Mouse (Mus musculus) bone marrow macrophage, adult 2 months (primary cell): Measurements from ENCODE around the gene Fkbp2. TPM values are rescaled to one million over a fixed set of nuclear protein-coding genes. Genes with fewer than 3 reads are reported as not detected.

Experiments
- H3K27ac ChIP-seq: 2 replicates; pipeline ENCODE4 v1.5.1; 2012; ENCODE audit warnings: low read depth, low read length; ENCODE audit not compliant: insufficient read depth
- H3K4me1 ChIP-seq: 2 replicates; pipeline ENCODE4 v1.6.1; 2012; ENCODE audit warnings: low read length; ENCODE audit not compliant: control insufficient read depth, insufficient read depth
- H3K4me3 ChIP-seq: 2 replicates; pipeline ENCODE4 v1.5.1; 2012; ENCODE audit warnings: mild to moderate bottlenecking, low read length, moderate library complexity; ENCODE audit not compliant: insufficient read depth
- CTCF ChIP-seq: IDR thresholded peaks from 2 replicates; pipeline ENCODE4 v1.5.1; 2012; ENCODE audit warnings: low read depth, mild to moderate bottlenecking, low read length, moderate library complexity
- POLR2A ChIP-seq: IDR thresholded peaks from 2 replicates; pipeline ENCODE4 v1.6.1; 2012; ENCODE audit warnings: mild to moderate bottlenecking, low read depth, low read length, borderline replicate concordance
- polyA plus RNA-seq: library from polyadenylated mRNA; stranded (reverse); fragments of >200 nt; gene quantifications from 2 replicates; pipeline ENCODE4 v1.2.4, GENCODE M21; 2012; ENCODE audit not compliant: missing spikeins, insufficient read depth, insufficient read length

Fkbp2 gene
- 118 and 126 TPM in 2 replicates for polyA plus RNA-seq

DNA sequence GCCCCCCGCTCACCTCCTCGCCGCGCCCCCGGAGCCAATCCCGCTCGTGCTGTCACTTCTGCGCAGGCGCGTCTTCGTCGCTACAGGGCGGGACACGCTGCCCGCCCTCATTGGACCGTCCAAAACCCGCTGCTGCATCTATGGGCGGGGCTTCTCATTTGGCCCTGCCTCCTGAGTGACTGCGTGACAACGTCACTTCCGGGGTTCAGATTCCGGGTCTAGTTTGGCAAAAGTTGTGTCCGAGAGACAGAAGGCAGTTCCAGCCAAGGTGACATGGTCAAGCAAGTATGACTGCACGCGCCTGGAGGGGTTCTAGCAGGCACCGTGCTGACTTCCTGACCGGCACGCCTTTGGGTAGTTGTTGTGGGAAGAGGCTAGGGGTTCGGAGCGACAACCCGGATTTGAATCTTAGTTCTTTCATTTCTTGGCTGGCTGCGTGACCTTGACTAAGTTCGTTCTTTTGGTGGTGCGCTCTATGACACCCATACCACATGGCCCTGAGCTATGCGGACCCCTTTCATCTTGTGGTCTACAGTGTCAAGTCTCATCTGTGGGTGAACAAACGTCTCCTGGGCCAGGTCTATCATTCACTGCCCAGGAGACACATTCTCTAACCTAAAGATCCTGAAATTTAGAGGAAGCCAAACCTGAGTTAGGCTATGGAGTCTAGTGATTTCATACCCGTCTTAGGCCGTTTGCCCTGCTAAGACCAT is at the start of gene Fkbp2:
Gene Fkbp2 (minus strand): TSS at position 121 of the 713 bp plus-strand sequence.
- H3K4me3 ChIP-seq: peak within 1 kb of the TSS; percentile 75
- H3K27ac ChIP-seq: peak within 1 kb of the TSS; percentile 81
- H3K4me1 ChIP-seq: peaks cover 18% of the 10 kb centered on the region
- TF ChIP-seq CTCF (no peak), POLR2A (peak; percentile 92)

DNA sequence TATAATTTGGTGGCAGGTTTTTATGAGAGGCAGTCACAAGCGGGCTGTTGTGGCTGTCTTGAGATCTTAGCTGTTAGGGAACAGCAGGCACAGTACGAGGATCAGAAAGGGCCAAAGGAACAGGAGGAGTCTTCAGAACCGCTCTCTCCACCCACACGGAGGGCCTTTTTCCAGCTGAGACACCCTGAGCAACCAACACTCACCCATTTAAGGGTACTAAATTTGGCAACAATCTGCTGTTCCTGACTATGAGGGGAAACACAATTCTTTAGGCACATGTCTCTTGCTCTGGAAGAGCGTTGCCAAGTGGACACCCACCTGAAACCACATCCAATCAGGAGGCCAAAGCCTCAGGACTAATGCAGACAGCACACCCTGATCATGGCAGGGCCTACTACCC is 49.2 kb upstream of the Fkbp2 start:
- Histone ChIP-seq H3K4me1 (no peaks in the 10 kb centered on the region), H3K4me3 (no peak overlapping the region), H3K27ac (no peak overlapping the region)
- no peak for TF ChIP-seq POLR2A
- no peak for TF ChIP-seq CTCF

DNA sequence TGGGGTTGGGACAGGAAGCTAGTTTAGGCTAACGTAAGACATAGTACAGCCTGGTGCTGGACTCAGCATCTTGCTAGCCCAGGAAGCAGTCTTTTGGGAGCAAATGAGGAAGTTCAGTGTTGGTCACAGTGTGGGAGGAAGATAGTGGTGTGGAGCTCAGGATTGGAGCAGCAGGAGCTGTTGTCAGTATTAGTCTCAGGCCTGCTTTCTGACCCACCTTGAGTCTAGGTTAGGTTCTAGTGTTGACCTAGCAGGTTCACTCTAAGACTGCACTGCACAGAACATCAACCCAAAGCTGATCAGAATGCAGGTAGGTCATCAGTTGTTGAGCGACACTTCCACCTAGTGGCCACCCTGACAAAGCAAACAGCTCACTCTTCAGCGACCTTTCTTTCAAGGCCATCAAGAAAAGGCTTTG is 39.9 kb upstream of the Fkbp2 start:
- Histone ChIP-seq H3K4me3 (no peak overlapping the region), H3K4me1 (peaks cover 19% of the 10 kb centered on the region), H3K27ac (peak overlapping the region; percentile 99)
- peak; percentile 90 for TF ChIP-seq CTCF
- TF ChIP-seq POLR2A: no peak

DNA sequence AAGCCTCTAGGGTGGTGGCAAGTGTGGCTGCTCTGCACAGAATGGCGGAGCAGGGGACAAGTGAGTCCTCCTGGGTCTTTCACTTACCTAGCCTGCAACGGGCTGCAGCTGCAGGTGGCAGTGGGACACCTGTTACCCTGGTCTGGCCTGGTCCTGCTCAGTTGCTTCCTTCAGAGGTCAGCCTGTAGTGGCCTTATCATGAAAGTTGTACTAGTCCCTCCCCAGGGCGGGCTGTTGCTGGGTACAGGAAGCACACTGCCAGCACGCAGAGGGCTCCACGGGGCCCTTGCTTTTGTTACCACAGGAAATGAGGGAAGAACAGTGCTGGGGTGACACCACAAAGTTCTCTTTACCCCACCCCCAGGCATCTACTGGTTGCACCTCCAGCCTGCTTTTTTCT is 38.9 kb upstream of the Fkbp2 start, which contains the start of gene Fermt3:
Gene Fermt3 (minus strand): TSS at position 279 of the 400 bp plus-strand sequence.
- Histone ChIP-seq H3K4me3 (peak within 1 kb of the TSS; percentile 75), H3K4me1 (peaks cover 19% of the 10 kb centered on the region), H3K27ac (peak within 1 kb of the TSS; percentile 99)
- TF ChIP-seq CTCF: no peak
- TF ChIP-seq POLR2A: no peak

DNA sequence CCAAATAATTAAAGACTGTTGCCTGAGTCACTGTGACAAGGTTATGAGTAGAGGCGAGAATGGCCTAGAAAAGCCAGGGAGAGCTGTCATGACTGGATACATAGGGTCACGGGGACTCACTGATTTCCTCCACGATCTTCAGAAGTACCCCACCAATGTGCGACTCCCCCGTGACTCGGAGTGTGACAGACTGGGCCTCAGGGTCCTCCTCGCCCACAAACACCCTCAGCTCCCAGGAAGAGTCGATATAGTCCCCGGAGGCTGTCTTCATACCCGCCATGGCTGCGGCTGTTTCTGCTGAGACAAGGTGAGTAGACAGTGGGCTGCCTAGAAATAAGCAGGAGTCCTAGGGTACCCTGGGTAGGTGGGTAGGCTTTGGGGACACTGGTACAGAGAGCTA is 38.2 kb upstream of the Fkbp2 start:
- peak overlapping the region; percentile 75 for H3K4me3 ChIP-seq
- TF ChIP-seq POLR2A (peak; percentile 57; the same call in 1 of the 2 replicates), CTCF (no peak)
- peaks cover 20% of the 10 kb centered on the region for H3K4me1 ChIP-seq
- H3K27ac ChIP-seq: peak overlapping the region; percentile 99

DNA sequence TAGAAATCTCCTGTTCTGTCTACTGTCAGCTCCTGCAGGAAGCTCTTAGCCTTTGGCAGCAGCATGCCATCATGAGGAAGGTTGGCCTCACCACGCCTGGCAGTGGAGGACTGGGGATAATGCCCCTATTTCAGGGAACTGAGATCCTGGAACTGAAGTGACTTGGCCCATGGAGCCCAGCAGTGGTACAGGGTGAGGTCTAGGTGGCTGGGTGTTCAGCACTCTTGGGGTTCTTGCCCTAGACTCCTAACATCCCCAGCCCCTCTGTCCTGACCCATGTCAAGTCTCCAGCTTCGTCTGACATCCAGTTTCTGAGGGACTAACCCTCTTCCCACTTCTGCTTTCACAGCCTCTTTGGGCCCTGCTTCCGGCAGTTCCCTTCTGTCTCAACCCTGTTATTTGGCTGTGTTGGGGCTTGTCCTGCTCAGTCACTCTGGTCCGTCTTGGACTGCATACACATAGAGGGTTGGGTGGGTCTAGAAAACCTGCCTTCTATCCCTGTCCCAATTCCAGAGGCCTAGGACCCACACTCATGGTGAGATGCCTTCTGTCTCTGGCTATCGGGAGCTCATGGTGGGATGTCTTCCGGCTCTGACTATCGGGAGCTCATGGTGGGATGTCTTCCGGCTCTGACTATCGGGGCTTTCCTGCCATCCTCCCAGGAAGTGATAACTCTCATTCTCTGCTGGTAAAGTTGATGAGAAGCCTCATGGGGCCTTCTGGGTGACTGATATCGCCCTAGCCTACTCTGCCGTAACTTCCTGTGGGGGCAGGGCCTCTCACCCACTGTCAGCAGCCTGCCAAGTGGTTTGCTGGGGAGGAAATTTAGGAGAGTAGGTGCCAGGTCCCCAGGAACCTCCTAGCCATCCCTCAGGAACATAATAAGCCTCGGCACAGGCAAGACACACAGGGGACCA is 37.5 kb upstream of the Fkbp2 start:
- Histone ChIP-seq H3K27ac (peak overlapping the region; percentile 99), H3K4me1 (peaks cover 21% of the 10 kb centered on the region), H3K4me3 (peak overlapping the region; percentile 75)
- TF ChIP-seq POLR2A (no peak), CTCF (no peak)

DNA sequence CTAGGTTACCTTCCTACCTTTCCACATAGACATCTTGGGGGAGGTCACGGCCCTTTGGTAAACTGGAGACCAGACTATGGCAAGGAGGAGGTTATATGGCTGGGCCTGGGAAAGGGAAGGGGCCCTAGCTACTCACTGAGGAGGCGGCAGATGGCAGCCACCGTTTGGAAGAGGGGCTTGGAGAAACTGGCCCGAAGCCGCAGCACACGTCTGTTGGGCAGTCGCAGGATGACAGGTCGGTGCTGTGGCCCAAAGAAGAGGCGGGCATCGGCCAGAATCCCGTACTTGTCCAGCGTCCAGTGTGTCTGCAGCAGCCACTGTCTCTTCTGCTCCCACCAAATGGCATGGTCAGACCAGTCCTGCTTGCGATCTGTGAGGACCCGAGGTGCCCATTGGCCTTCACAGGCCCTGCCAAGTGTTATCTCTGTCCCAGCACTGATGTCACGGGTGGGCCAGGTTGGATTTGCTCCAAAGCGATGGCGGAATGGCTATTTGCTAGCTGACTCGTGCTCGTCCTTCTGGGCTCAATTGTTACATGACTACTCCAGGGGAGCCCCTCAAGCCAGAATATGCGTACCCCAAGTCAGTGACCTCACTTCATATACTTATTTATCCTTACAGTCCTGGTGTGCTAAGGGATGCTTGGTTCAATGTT is 34.3 kb upstream of the Fkbp2 start:
- H3K4me1 ChIP-seq: peaks cover 14% of the 10 kb centered on the region
- no peak overlapping the region for H3K4me3 ChIP-seq
- no peak overlapping the region for H3K27ac ChIP-seq
- no peak for TF ChIP-seq POLR2A
- TF ChIP-seq CTCF: no peak

DNA sequence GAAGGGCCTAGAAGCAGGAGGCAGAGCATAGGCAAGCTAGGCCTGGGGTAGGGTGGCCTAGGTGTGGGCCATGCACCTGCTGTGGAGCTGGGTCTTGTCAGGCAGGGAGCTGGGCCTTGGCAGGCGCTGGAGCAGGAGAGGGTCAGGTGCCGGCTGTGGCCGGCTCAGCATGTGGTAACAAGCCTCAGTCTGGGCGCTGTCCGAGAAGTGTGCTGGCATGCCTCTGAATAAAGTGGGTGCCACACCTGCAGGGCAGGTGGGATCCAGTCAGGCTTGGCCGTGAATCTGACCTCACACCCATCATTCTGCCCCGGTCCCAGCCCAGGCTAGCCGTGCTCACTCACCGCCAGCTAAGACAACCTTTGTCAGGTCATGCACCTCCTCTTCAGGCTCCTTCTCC is 33.7 kb upstream of the Fkbp2 start:
- Histone ChIP-seq H3K4me1 (peaks cover 12% of the 10 kb centered on the region), H3K27ac (no peak overlapping the region), H3K4me3 (no peak overlapping the region)
- TF ChIP-seq CTCF (no peak), POLR2A (no peak)

DNA sequence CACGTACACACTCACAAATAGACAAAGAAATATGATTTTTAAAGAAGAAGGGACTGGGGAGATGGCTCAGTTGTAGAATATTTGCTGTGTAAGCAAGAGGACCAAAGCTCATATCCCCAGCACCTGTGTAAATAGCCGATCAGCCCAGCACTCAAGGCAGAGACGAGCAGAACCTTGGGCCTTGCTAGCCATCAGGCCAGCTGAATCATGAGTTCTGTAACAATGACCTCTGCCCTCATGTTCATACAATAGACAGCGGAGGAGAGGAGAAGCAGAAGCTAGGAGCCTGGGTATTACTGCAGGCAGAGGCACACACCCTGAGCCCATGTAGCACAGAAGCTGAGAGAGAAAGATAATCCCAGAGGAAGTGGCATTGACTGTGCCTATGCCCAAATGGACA is 32.1 kb upstream of the Fkbp2 start:
- H3K27ac ChIP-seq: no peak overlapping the region
- TF ChIP-seq CTCF: no peak
- no peak for TF ChIP-seq POLR2A
- no peak overlapping the region for H3K4me3 ChIP-seq
- H3K4me1 ChIP-seq: peaks cover 11% of the 10 kb centered on the region
